Mouse (Mus musculus) neural tube, embryonic 11.5 days (tissue): Measurements from ENCODE around the gene Miox. TPM values are rescaled to one million over a fixed set of nuclear protein-coding genes. Genes with fewer than 3 reads are reported as not detected.

Experiments
- ATAC-seq: fragments of 200-750 bp; cut with Nextera tagmentation; 2 replicates; pipeline ENCODE4 v1.8.0; 2017; ENCODE audit warnings: moderate number of reproducible peaks, mild to moderate bottlenecking, moderate TSS enrichment, moderate library complexity; ENCODE audit not compliant: insufficient read depth, low FRiP score, low TSS enrichment
- DNase-seq: peaks from one replicate; pipeline ENCODE4 v3.0.0-alpha.2; 2015; ENCODE audit warnings: low spot score
- H3K27ac ChIP-seq: fragments of 300-500 bp; sonication (generic); 2 replicates; pipeline ENCODE4 v1.5.1; 2014; ENCODE audit warnings: low read depth, mild to moderate bottlenecking, low read length
- H3K27me3 ChIP-seq: fragments of 300-500 bp; sonication (generic); 2 replicates; pipeline ENCODE4 v1.6.1; 2014; ENCODE audit warnings: mild to moderate bottlenecking, low read length, mixed read lengths; ENCODE audit not compliant: control insufficient read depth, insufficient read depth
- H3K36me3 ChIP-seq: fragments of 300-500 bp; sonication (generic); 2 replicates; pipeline ENCODE4 v1.6.1; 2014; ENCODE audit warnings: mild to moderate bottlenecking, low read length, moderate library complexity, mixed read lengths; ENCODE audit not compliant: control insufficient read depth, insufficient read depth
- H3K4me1 ChIP-seq: fragments of 300-500 bp; sonication (generic); 2 replicates; pipeline ENCODE4 v1.6.1; 2014; ENCODE audit warnings: low read length, mixed read lengths; ENCODE audit not compliant: control insufficient read depth, insufficient read depth
- H3K4me2 ChIP-seq: fragments of 300-500 bp; sonication (generic); 2 replicates; pipeline ENCODE4 v1.6.1; 2014; ENCODE audit warnings: low read depth, mild to moderate bottlenecking, moderate library complexity
- H3K4me3 ChIP-seq: fragments of 300-500 bp; sonication (generic); 2 replicates; pipeline ENCODE4 v1.5.1; 2014; ENCODE audit warnings: low read depth, low read length
- H3K9ac ChIP-seq: fragments of 300-500 bp; sonication (generic); 2 replicates; pipeline ENCODE4 v1.6.1; 2014; ENCODE audit warnings: mild to moderate bottlenecking, low read length
- H3K9me3 ChIP-seq: fragments of 300-500 bp; sonication (generic); 2 replicates; pipeline ENCODE4 v1.6.1; 2016; ENCODE audit warnings: low read length; ENCODE audit not compliant: control insufficient read depth
- WGBS: fragments of 180-500 bp; shearing (Covaris S2); extraction: QIAGEN DNeasy Blood & Tissue Kit; methylation state at CpG from one replicate; pipeline ENCODE4 v1.1.7; 2014; 5-methylcytosine and 5-hydroxymethylcytosine counted together
- polyA plus RNA-seq: library from polyadenylated mRNA; unstranded; fragments of >200 nt; fragmentation: Nextera tagmentation; extraction: Ambion mirVana; gene quantifications from 2 replicates; pipeline ENCODE4 v1.2.1, GENCODE M21; 2014

The Miox gene
- polyA plus RNA-seq, 1 experiment from 2014 or later: not detected

- Histone ChIP-seq H3K27me3 (no peaks in the 10 kb centered on the region), H3K9me3 (no peaks in the 10 kb centered on the region), H3K27ac (no peak overlapping the region), H3K4me1 (peaks cover 12% of the 10 kb centered on the region), H3K4me2 (no peak overlapping the region), H3K4me3 (no peak overlapping the region), H3K9ac (no peak overlapping the region), H3K36me3 (0 out of 2 replicates have a peak, but pooled peaks cover 4% of the 10 kb centered on the region)
- no peak for DNase-seq
- 82% methylated on average over 6 of the region's 6 CpGs for whole genome bisulfite sequencing
- no peak for ATAC-seq
Observed at GRCm38 (mm10) chr15:89309962-89310498, 24.2 kb upstream of the Miox start.

DNA sequence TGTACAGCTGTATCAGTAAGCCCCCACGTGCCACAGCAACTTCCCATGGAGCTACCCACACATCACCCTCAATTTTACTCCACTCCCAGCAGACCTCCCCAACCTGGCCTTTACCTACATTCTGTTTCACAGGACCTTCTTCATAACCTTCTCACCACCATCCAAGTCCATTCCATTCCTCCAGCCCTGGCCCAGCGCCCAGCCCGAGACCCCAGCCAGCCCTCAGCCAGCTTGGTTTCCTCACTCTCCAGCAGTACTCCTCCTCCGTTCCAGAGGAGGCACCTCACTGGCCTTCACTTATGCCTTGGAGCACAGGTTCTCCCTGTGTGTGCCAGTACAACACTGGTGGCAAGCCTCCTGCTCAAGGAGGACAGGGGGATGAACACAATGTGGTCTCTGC lies 20.8 kb upstream of the Miox start:
- Histone ChIP-seq H3K4me3 (peak overlapping the region; percentile 8; the same call in 1 of the 2 replicates), H3K4me2 (no peak overlapping the region; the same call in 1 of the 2 replicates), H3K36me3 (no peaks in the 10 kb centered on the region), H3K9ac (no peak overlapping the region; the same call in 1 of the 2 replicates), H3K4me1 (peaks cover 12% of the 10 kb centered on the region), H3K27ac (no peak overlapping the region), H3K27me3 (no peaks in the 10 kb centered on the region), H3K9me3 (no peaks in the 10 kb centered on the region)
- DNase-seq (no peak), ATAC-seq (no peak)
- 82% methylated on average over 4 of the region's 4 CpGs for WGBS

GRCm38 (mm10) chr15:89314107-89314506 lies 20.1 kb upstream of the Miox start:
- 33% methylated on average over 3 of the region's 3 CpGs for WGBS
- no peaks in the 10 kb centered on the region for H3K27me3 ChIP-seq
- no peak for DNase-seq
- H3K36me3 ChIP-seq: no peaks in the 10 kb centered on the region
- no peaks in the 10 kb centered on the region for H3K9me3 ChIP-seq
- no peak for ATAC-seq
- peak overlapping the region; percentile 86 for H3K9ac ChIP-seq
- H3K4me3 ChIP-seq: peak overlapping the region; percentile 98
- H3K4me1 ChIP-seq: peaks cover 12% of the 10 kb centered on the region
- H3K27ac ChIP-seq: no peak overlapping the region
- H3K4me2 ChIP-seq: peak overlapping the region; percentile 78

DNA sequence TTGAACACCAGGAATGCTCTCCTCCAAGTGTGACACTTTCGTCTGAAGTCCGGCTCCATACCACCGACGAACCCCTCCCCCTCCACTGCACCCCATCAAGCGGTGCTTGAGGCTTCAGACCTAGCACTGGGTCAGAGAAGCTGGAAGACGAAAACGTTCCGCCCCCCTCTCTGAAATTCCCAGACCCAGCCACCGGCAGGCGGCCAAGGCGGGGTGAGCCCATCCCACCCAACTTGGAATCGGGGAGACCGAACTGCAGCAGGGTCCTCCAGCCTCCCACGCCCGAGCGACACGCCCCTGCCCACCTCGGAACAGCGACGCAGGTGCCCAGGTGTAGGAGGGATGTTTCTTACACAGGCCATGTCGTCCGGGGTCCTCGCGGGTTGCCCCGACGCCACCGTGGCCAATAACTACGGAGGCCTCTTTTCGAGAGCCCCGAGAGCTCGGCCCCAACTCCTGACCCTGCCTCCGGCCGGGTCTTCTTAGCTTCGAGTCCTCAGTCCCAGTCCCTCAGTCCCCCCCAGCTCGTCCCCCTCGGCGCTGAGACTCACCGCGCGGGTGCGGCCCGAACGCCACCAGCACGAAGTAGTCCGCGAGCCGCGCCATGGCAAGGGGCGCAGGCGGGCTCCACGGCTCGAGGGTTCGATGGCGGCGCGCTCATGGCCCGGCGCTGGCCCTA lies 19.5 kb upstream of the Miox start:
- under 1% methylated on average over 58 of the region's 58 CpGs for WGBS

DNA sequence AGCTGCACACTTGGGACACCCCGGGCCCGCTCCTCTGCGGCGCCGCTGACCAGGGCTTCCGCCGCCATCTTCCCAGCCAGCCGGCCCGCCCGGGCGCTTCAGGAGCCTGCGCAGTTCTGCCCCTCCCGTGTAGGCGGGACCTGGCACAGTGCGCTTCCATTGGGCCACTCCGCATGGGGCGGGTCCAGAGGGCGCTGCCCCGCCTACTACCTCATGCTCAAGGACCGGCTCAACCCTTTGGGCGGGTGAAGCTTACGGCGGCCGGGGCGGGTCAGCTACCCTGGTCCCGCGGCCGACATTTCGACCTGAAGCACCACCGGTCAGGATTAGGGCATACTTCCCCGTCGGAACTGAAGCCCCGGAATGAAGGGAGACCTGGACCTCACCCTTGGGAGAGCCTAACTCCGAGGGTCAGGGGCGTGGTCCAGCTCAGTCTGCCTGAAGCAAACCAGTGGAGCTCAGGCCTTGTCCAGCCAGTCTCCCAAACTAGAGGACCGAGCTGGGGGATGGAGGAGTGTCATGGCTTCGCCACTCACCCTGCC lies 18.9 kb upstream of the Miox start, which contains the start of gene Sbf1:
TSS of gene Sbf1 (minus strand) at position 122 of the 542 bp plus-strand sequence.
- peak within 1 kb of the TSS; percentile 78 for H3K4me2 ChIP-seq
- no peaks in the 10 kb centered on the region for H3K27me3 ChIP-seq
- no peaks in the 10 kb centered on the region for H3K36me3 ChIP-seq
- under 1% methylated on average over 36 of the region's 37 CpGs for WGBS
- H3K9ac ChIP-seq: peak within 1 kb of the TSS; percentile 86
- DNase-seq (peak; percentile 98), ATAC-seq (peak; percentile 99)
- H3K27ac ChIP-seq: no peak within 1 kb of the TSS
- peak within 1 kb of the TSS; percentile 98 for H3K4me3 ChIP-seq
- H3K4me1 ChIP-seq: peaks cover 12% of the 10 kb centered on the region
- no peaks in the 10 kb centered on the region for H3K9me3 ChIP-seq

More for the DNA sequence above, 19.5 kb upstream of the Miox start:
- ATAC-seq (peak; percentile 56), DNase-seq (peak; percentile 38)
- H3K36me3 ChIP-seq: no peaks in the 10 kb centered on the region
- peak overlapping the region; percentile 86 for H3K9ac ChIP-seq
- no peaks in the 10 kb centered on the region for H3K9me3 ChIP-seq
- H3K27me3 ChIP-seq: no peaks in the 10 kb centered on the region
- no peak overlapping the region for H3K27ac ChIP-seq
- H3K4me3 ChIP-seq: peak overlapping the region; percentile 98
- H3K4me2 ChIP-seq: peak overlapping the region; percentile 78
- H3K4me1 ChIP-seq: peaks cover 12% of the 10 kb centered on the region

DNA sequence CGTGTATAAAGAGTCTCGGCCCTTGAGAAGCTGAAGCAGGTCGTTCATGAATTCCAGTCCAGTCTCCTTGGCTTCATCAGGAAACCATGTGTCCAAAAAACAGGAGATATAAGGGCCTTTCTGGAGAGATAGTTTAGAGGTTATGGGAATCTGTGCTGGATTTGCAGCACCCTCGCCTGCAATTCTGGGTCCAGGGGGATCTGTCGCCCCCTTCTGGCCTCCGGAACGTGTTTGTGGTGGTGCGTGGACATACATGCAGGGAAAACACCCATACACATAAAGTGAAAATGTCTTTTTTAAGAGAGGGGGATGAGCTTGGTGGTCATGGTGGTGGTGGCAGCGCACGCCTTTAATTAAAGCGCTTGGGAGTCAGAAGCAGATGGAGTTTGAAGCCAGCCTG lies 18.1 kb upstream of the Miox start:
- WGBS: 66% methylated on average over 11 of the region's 11 CpGs
- Histone ChIP-seq H3K9me3 (no peaks in the 10 kb centered on the region), H3K9ac (no peak overlapping the region), H3K4me1 (peaks cover 12% of the 10 kb centered on the region), H3K4me3 (no peak overlapping the region), H3K36me3 (no peaks in the 10 kb centered on the region), H3K27ac (no peak overlapping the region), H3K4me2 (no peak overlapping the region), H3K27me3 (no peaks in the 10 kb centered on the region)
- DNase-seq (no peak), ATAC-seq (no peak)

- 87% methylated on average over 8 of the region's 8 CpGs for WGBS
- no peak overlapping the region for H3K27ac ChIP-seq
- DNase-seq (no peak), ATAC-seq (no peak)
- no peak overlapping the region for H3K9ac ChIP-seq
- H3K36me3 ChIP-seq: no peaks in the 10 kb centered on the region
- H3K9me3 ChIP-seq: no peaks in the 10 kb centered on the region
- no peak overlapping the region for H3K4me3 ChIP-seq
- no peak overlapping the region for H3K4me2 ChIP-seq
- 0 out of 2 replicates have a peak, but pooled peaks cover 4% of the 10 kb centered on the region for H3K4me1 ChIP-seq
- H3K27me3 ChIP-seq: 0 out of 2 replicates have a peak, but pooled peaks cover 2% of the 10 kb centered on the region
Observed at GRCm38 (mm10) chr15:89321264-89321663, 12.9 kb upstream of the Miox start.

GRCm38 (mm10) chr15:89322670-89323522 lies 11.3 kb upstream of the Miox start, which contains the start of gene Adm2:
Gene Adm2, plus strand, starts transcription at chr15:89322720.
- 9% methylated on average over 26 of the region's 26 CpGs for WGBS
- H3K9ac ChIP-seq: no peak within 1 kb of the TSS
- no peaks in the 10 kb centered on the region for H3K36me3 ChIP-seq
- ATAC-seq (no peak), DNase-seq (no peak)
- H3K9me3 ChIP-seq: no peaks in the 10 kb centered on the region
- H3K4me1 ChIP-seq: 0 out of 2 replicates have a peak, but pooled peaks cover 4% of the 10 kb centered on the region
- H3K27me3 ChIP-seq: 0 out of 2 replicates have a peak, but pooled peaks cover 2% of the 10 kb centered on the region
- no peak within 1 kb of the TSS for H3K27ac ChIP-seq
- no peak within 1 kb of the TSS for H3K4me3 ChIP-seq
- H3K4me2 ChIP-seq: peak within 1 kb of the TSS; percentile 36; the same call in 1 of the 2 replicates
